Comparison of ENCODE assay signal across 20 mouse cellular contexts in the genomic region with DNA sequence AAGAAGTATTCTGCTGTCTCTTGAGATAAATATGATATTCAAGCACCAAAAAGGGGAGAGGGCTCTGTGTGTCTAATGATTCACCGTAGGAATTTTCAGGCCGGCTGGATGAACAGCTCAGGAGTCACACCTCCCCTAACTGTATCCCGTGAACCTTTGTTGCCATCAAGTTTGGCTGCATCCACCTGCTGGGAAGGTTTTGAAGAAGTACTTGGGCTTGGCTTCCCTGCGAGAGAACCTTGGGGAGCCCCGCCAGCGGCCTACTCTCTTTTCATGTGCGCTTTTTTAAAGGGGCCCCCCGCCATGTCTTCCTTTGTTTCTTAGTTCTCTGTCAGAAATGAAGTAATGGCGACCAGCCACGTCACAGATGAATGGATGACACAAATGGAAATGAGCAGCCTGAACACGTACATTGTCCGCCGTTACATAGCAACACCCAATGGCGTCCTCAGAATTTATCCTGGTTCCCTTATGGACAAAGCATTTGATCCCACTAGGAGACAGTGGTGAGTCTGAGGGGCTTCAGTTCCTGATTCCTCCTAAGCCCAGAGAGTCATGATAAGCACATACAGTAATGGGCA. TPM values are rescaled to one million over a fixed set of nuclear protein-coding genes. Genes with fewer than 3 reads are reported as not detected.
DNase-seq lines count a peak whose midpoint lies in the region; ATAC-seq lines count a peak whose summit lies in the region.
"Had no signal": no experiment of that assay in that cellular context is flagged by ENCODE, and none has a peak within 500 bp of the region (broad histone marks: within the 10 kb centered on the region; RNA-seq: fewer than 3 reads in every experiment).

No protein-coding gene starts in this region.

- no peaks in the 10 kb centered on the region for H3K27me3 ChIP-seq in embryonic facial prominence, embryonic 13.5 days
- H3K27me3 ChIP-seq in hindbrain, embryonic 12.5 days, result no peaks in the 10 kb centered on the region
- H3K27me3 ChIP-seq in midbrain, embryonic 14.5 days (ENCODE audit: control insufficient read depth, insufficient read depth, low read length), result no peaks in the 10 kb centered on the region

- H3K27ac ChIP-seq in embryonic facial prominence, embryonic 13.5 days, result 0 out of 2 replicates have a peak overlapping the region, but pooled peaks have one; percentile 17
- H3K27ac ChIP-seq in hindbrain, embryonic 12.5 days, result peak overlapping the region; percentile 87
- H3K27ac ChIP-seq in midbrain, embryonic 14.5 days (replicated peaks; ENCODE audit: low read depth, low read length), result peak overlapping the region; percentile 73
- H3K27ac ChIP-seq: left cerebral cortex, adult 2 months had no signal

- peaks cover 11% of the 10 kb centered on the region for H3K4me1 ChIP-seq in embryonic facial prominence, embryonic 13.5 days
- H3K4me1 ChIP-seq in hindbrain, embryonic 12.5 days, result peaks cover 13% of the 10 kb centered on the region
- peaks cover 21% of the 10 kb centered on the region for H3K4me1 ChIP-seq in midbrain, embryonic 14.5 days (ENCODE audit: control insufficient read depth, insufficient read depth, low read length)

- no peak overlapping the region for H3K4me3 ChIP-seq in embryonic facial prominence, embryonic 13.5 days
- H3K4me3 ChIP-seq in hindbrain, embryonic 12.5 days, result no peak overlapping the region
- H3K4me3 ChIP-seq in midbrain, embryonic 14.5 days (replicated peaks; ENCODE audit: low read depth, low read length), result no peak overlapping the region
- H3K4me3 ChIP-seq: left cerebral cortex, adult 2 months had no signal

- peaks cover 86% of the 10 kb centered on the region for H3K36me3 ChIP-seq in embryonic facial prominence, embryonic 13.5 days
- peaks cover 30% of the 10 kb centered on the region for H3K36me3 ChIP-seq in hindbrain, embryonic 12.5 days
- peaks cover 55% of the 10 kb centered on the region for H3K36me3 ChIP-seq in midbrain, embryonic 14.5 days (ENCODE audit: control insufficient read depth, insufficient read depth, low read length)

- 82% methylated on average over 14 of the region's 14 CpGs for WGBS in embryonic facial prominence, embryonic 13.5 days
- 34% methylated on average over 14 of the region's 14 CpGs for WGBS in hindbrain, embryonic 12.5 days
- 9% methylated on average over 14 of the region's 14 CpGs for WGBS in midbrain, embryonic 14.5 days

- no peaks in the 10 kb centered on the region for H3K9me3 ChIP-seq in embryonic facial prominence, embryonic 13.5 days
- H3K9me3 ChIP-seq in hindbrain, embryonic 12.5 days (replicated peaks), result no peaks in the 10 kb centered on the region
- H3K9me3 ChIP-seq in midbrain, embryonic 14.5 days (ENCODE audit: control insufficient read depth, low read length), result no peaks in the 10 kb centered on the region

- ATAC-seq in embryonic facial prominence, embryonic 13.5 days (ENCODE audit: insufficient number of reproducible peaks, insufficient read depth, low FRiP score, low TSS enrichment, low read depth), result no peak
- peak; percentile 80 for ATAC-seq in hindbrain, embryonic 12.5 days (ENCODE audit: low FRiP score)
- ATAC-seq in midbrain, embryonic 14.5 days (ENCODE audit: low FRiP score, low TSS enrichment), result peak; percentile 74
- no peak for ATAC-seq in granulocyte monocyte progenitor cell, adult 5-6 weeks (replicated peaks; ENCODE audit: poor library complexity, severe bottlenecking)

- no peak overlapping the region for H3K4me2 ChIP-seq in embryonic facial prominence, embryonic 13.5 days
- 0 out of 2 replicates have a peak overlapping the region, but pooled peaks have one; percentile 17 for H3K4me2 ChIP-seq in hindbrain, embryonic 12.5 days (replicated peaks)
- no peak overlapping the region for H3K4me2 ChIP-seq in midbrain, embryonic 14.5 days (ENCODE audit: low read length)

- no peak overlapping the region for H3K9ac ChIP-seq in embryonic facial prominence, embryonic 13.5 days
- no peak overlapping the region for H3K9ac ChIP-seq in hindbrain, embryonic 12.5 days
- no peak overlapping the region for H3K9ac ChIP-seq in midbrain, embryonic 14.5 days (replicated peaks; ENCODE audit: low read length)

- peak; percentile 34 for DNase-seq in R1 (ENCODE audit: low read depth, low spot score)
- peak; percentile 84 for DNase-seq in midbrain, embryonic 14.5 days
- DNase-seq in spleen, postnatal 36 days (ENCODE audit: low spot score in 2 of 2), result no peak
- DNase-seq in right cerebral cortex, adult 18-20 months, result no peak
- no peak for DNase-seq in right cerebral cortex, postnatal 4 days
- DNase-seq: adrenal gland, postnatal 36 days; heart, adult 11 months; heart, postnatal 10 days; kidney, adult 11 months; kidney, postnatal 36 days had no signal

RNA-seq across cellular contexts. Expression of gene Gm10577, which starts 46.0 kb away (rescaled TPM):
- not detected in 2 replicates for polyA plus RNA-seq in embryonic facial prominence, embryonic 13.5 days (2015; fragmentation: Nextera tagmentation; extraction: Ambion mirVana)
- polyA plus RNA-seq in hindbrain, embryonic 12.5 days (2016; fragmentation: Nextera tagmentation; extraction: Ambion mirVana), result not detected in 2 replicates
- polyA plus RNA-seq in midbrain, embryonic 14.5 days (2014; fragmentation: Nextera tagmentation; extraction: Ambion mirVana), result not detected in 2 replicates
- not detected in 2 replicates for total RNA-seq in granulocyte monocyte progenitor cell, adult 5-6 weeks (2014; fragmentation: Nextera tagmentation)
- total RNA-seq in granulocyte monocyte progenitor cell, adult 5-6 weeks (2017), result not detected in 2 replicates
- total RNA-seq: adrenal gland, postnatal 36 days; heart, postnatal 10 days; left cerebral cortex, adult 2 months; liver, adult 2 months; megakaryocyte-erythroid progenitor cell, adult 5-6 weeks had no signal
- polyA plus RNA-seq: cortical plate, adult 2 months; frontal cortex, adult 2 months; liver, adult 2 months; lung, embryonic 16.5 days; spleen, adult 2 months had no signal

Comparison
In these comparisons a context has a peak if more than half of its experiments do, and no peak if none do; other contexts are left out.
1. DNase-seq: peak in R1 (single experiment) and midbrain, embryonic 14.5 days (single experiment); none in spleen, postnatal 36 days (0 of 2), right cerebral cortex, adult 18-20 months (single experiment) and right cerebral cortex, postnatal 4 days (single experiment).
2. ATAC-seq: peak in hindbrain, embryonic 12.5 days (single experiment) and midbrain, embryonic 14.5 days (single experiment); none in embryonic facial prominence, embryonic 13.5 days (single experiment) and granulocyte monocyte progenitor cell, adult 5-6 weeks (single experiment).
3. H3K27ac ChIP-seq: peak in every context shown above with its lines; median percentile 87 in hindbrain, embryonic 12.5 days; 73 in midbrain, embryonic 14.5 days; 17 in embryonic facial prominence, embryonic 13.5 days.